Mouse (Mus musculus) kidney, postnatal 4 days (tissue): ENCODE measurements at regions not wholly inside any gene's neighbourhood (a gene's known extent, or its start where the extent isn't known, plus 50 kb on each side); places are given as distances from the start of the nearest gene placed in this dataset.

Experiments used
- DNase-seq, 2 experiments: peaks; one replicate each; pipeline ENCODE4 v3.0.0; 2021; ENCODE audit warnings: mixed read lengths in 2 of 2

DNA sequence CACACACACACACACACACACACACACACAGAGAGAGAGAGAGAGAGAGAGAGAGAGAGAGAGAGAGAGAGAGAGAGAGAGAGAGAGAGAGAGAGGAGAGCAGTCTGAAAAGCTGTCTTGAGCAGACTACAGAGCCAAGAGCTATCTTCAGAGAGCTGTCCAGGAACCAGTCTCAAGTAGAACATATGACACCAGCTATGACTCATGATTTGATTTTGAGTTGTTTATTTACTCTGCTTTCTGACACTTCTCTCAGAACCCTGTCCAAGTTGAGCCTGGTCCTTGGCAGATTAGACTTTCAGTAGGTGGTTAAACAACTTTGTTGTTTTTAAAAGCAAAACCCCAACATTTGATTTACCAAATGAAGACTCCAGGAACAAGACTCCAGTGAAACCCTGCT is 420.8 kb upstream of the Lcorl start:
- DNase-seq = no peak

- DNase-seq = no peak
Observed at GRCm38 (mm10) chr5:46256730-46257129, 399.3 kb upstream of the Lcorl start.

DNA sequence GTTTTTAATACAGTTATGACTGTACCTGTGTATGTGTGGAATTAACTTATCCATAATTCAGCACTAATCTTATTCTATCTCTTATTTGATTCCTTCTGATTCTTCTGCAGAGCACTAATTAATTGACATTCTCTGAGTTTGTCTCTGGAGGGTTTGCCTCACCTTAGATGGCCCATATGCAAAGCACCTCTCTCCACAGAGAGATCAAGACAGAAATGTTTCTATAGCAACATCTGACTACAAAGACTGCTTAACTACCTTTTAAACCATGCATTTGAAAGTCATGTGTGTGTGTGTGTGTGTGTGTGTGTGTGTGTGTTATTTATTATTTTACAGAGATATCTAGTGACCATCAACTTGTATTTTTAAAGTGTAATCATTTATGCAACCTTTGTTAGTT is 396.5 kb upstream of the Lcorl start:
- no peak for DNase-seq

DNA sequence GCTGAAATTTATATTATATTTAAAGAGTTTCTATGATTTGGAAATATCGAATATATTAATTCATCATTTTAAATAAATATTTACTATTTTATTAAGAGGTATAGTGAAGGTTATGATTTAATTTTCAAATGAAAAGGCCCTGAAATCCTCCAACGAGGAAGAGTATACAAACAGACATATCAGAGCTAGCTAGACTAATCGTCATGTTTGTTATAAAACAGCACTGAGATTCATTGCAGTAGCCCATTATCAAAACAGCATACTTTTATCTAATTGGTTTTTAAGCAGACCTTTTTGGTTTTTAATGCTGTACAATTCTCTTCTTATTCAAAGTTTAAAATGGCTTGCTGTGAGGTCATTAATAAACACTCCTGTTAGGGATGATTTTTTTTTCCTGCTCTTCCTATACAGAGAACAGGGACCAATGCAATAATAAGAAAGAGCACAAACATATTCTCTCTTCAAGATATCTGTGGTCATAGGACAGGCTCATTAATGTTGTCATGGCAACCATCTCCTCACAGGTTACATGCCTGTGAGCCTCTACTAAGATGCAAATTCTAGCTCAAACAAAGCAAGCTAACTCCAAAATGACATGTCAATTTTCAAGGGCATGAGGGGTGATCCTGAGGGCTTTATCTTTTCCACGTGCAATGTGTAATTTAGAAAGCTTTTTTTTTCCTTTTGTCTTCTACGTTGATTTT is 378.1 kb upstream of the Lcorl start:
- no peak for DNase-seq

GRCm38 (mm10) chr5:46232780-46233179 is 375.4 kb upstream of the Lcorl start:
- no peak for DNase-seq

- no peak for DNase-seq
Observed at GRCm38 (mm10) chr5:46228667-46229066, 371.3 kb upstream of the Lcorl start.

GRCm38 (mm10) chr5:46212845-46213468 is 355.5 kb upstream of the Lcorl start:
- DNase-seq = peak; percentile 12 to 20

GRCm38 (mm10) chr5:46209076-46209475 is 351.7 kb upstream of the Lcorl start:
- DNase-seq = no peak

GRCm38 (mm10) chr5:46203744-46204143 is 346.3 kb upstream of the Lcorl start:
- DNase-seq = no peak

DNA sequence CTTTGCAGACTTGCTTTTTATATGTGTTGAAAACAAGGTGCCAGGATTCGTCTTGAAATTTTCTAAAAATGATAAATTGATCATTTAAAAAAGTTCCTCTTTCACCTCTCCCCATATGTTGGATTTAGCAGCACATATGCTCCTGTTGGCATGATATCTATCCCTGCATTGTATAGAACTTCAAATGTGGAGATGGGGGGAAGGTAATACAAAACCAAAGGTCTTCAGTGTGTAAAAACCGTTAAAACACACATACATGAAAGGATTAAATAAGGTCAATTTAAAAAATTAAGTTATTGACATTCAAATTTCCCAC is 345.0 kb upstream of the Lcorl start:
- no peak for DNase-seq

- no peak for DNase-seq
Observed at GRCm38 (mm10) chr5:46201639-46202456, 344.4 kb upstream of the Lcorl start.

GRCm38 (mm10) chr5:46186908-46187307 is 329.5 kb upstream of the Lcorl start:
- DNase-seq = no peak

DNA sequence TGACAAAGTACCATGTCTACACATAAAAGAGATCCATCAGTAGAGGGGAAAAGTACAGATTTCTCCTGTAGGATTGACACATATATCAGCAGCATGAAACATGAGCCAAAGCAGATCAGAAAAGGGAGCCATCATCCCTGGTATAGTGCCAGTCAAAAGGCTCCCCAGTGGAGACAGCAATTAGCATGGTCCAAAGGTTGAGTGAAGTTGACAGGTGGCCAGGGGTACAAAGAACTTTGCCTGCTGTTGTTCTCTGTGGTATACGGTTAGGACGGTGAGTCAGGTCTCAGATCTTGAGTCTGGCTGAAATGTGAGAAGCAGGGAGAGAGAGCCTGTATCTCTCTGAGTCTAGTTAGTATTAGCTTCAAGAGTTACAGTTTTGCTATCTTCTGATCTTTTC is 324.7 kb upstream of the Lcorl start:
- peak in 1 of 2 experiments; percentile 1 for DNase-seq

- DNase-seq = no peak
Observed at GRCm38 (mm10) chr5:46172315-46172714, 314.9 kb upstream of the Lcorl start.

GRCm38 (mm10) chr5:46160774-46161173 is 303.4 kb upstream of the Lcorl start:
- DNase-seq = no peak

- no peak for DNase-seq
Observed at GRCm38 (mm10) chr5:46151973-46152372, 294.6 kb upstream of the Lcorl start.

DNA sequence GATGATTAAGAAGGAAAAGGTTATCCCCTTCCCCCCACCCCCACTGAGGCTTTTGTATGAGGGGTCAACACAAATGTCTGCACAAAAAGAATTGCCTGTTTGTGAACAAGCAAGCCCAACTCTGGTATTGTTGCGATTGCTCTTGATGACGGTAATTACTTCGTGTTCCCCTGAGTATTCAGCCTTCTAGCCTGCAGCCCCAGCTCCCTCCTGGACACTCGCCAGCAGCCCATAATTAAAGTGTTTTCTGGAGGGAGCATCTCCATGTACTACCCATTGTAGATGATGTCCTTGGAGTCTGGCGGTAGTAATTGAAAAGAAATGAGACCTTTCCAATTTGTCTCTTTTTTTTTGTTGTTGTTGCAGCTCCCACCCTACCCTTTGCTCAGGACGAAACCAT is 293.4 kb upstream of the Lcorl start:
- peak; percentile 13 to 22 for DNase-seq

DNA sequence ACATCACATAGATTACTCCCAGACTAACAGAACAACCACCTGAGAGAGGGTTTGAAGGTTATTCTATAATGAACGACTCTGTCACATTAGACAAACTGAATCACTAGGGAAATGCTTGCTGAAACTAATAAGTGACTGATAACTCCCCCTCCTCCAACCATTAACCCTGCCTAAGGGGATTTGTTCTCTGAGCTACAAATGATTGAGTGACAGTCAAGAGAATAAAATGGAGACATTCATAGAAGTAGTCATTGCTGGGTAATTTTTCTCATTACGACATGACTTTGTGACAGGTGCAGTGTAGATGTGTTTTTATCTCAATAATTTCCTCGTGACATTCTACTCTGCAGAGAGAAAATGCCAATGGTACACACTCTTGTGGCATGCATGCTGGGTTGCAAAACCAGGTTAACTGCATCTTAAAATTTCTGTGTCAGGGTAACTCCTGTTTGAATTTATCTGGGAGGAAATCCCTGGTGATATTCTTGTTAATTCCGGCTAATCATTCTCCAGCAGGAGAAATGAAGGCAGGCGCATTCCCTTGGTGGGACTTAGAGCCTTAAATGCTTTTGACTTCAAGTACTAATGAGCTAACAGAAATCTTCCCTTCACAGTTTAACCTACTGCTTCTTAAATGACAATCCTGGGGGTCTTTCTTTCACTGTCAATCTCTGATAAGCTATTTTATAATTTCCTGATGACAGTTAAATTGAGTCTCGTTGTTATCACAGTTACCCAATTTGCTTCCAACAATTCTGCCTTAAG is 292.6 kb upstream of the Lcorl start:
- DNase-seq = no peak

- no peak for DNase-seq
Observed at GRCm38 (mm10) chr5:46139024-46139423, 281.6 kb upstream of the Lcorl start.

- DNase-seq = no peak
Observed at GRCm38 (mm10) chr5:46137695-46138094, 280.3 kb upstream of the Lcorl start.

DNA sequence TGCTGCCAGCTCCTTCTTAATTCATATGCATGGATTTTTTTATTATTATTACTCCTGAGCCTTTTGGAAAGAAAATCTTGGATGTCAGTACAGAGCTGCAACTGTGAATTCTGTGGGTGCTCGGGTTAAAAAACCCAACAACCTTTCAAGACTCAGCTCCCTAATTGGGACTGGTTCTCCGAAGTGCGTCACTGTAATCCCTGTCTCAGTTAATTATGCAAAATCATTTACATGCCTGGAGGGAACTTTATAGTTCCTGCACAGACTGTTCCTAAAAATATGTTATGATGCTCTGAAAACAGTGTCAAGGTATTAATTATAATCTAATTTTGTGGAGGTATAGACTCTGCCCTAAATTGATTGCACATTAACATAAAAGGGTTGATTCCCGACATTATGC is 250.6 kb upstream of the Lcorl start:
- no peak for DNase-seq

GRCm38 (mm10) chr5:46103350-46103749 is 245.9 kb upstream of the Lcorl start:
- DNase-seq = no peak

DNA sequence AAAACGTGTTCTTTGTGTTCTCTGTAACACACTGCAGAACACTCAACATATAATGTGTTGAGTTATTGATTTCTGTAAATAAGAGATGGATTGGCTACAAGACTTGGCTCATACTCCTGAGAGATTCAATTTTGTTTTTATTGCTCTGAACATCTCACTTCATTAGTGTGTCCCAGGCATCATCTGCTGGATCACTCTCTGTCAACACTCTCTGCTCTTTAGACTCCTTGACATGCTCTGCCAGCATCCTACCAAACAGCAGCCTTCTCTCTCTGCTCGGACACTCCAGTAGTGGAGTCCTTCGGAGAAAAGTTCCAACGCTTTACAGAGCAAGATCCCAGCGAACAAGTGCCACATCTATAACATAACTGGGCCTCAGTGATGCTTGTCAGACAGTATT is 235.1 kb upstream of the Lcorl start:
- DNase-seq = no peak
